Mouse (Mus musculus) heart, adult 11 months (tissue): ENCODE data around the gene Hspb9.

Experiments used
- DNase-seq: peaks from one replicate; pipeline ENCODE4 v3.0.0; 2022

The Hspb9 gene

GRCm38 (mm10) chr11:100709201-100709810, 4.3 kb upstream of the Hspb9 start:
- DNase-seq: peak; percentile 91

- peak; percentile 92 for DNase-seq
Observed at GRCm38 (mm10) chr11:100710528-100710927, 3.1 kb upstream of the Hspb9 start.

- DNase-seq: peak; percentile 91
Observed at GRCm38 (mm10) chr11:100710977-100711376, 2.7 kb upstream of the Hspb9 start.

GRCm38 (mm10) chr11:100711783-100712615, 1.7 kb upstream of the Hspb9 start, which contains the start of gene Kat2a:
Kat2a (minus strand) TSS chr11:100712465.
- DNase-seq: peak; percentile 99

- DNase-seq: peak; percentile 92
Observed at GRCm38 (mm10) chr11:100713174-100713573, 476 bp upstream of the Hspb9 start.

- DNase-seq: no peak
Observed at GRCm38 (mm10) chr11:100714534-100714915, 875 bp downstream of the Hspb9 start.

- DNase-seq: no peak
Observed at GRCm38 (mm10) chr11:100714948-100715347, 1.3 kb downstream of the Hspb9 start.

- DNase-seq: peak; percentile 87
Observed at GRCm38 (mm10) chr11:100716649-100717048, 3.0 kb downstream of the Hspb9 start.

- DNase-seq: peak; percentile 88
Observed at GRCm38 (mm10) chr11:100718462-100718861, 4.8 kb downstream of the Hspb9 start.

GRCm38 (mm10) chr11:100718866-100719265, 5.2 kb downstream of the Hspb9 start:
- DNase-seq: peak; percentile 94

GRCm38 (mm10) chr11:100719312-100719711, 5.7 kb downstream of the Hspb9 start:
- DNase-seq: peak; percentile 96

- peak; percentile 95 for DNase-seq
Observed at GRCm38 (mm10) chr11:100719893-100720292, 6.2 kb downstream of the Hspb9 start.

- peak; percentile 96 for DNase-seq
Observed at GRCm38 (mm10) chr11:100720345-100720744, 6.7 kb downstream of the Hspb9 start.

GRCm38 (mm10) chr11:100721254-100721653, 7.6 kb downstream of the Hspb9 start:
- peak; percentile 95 for DNase-seq

GRCm38 (mm10) chr11:100721776-100722492, 8.3 kb downstream of the Hspb9 start:
- DNase-seq: peak; percentile 91

GRCm38 (mm10) chr11:100722493-100723028, 8.9 kb downstream of the Hspb9 start:
- DNase-seq: peak; percentile 85

GRCm38 (mm10) chr11:100724919-100725512, 11.4 kb downstream of the Hspb9 start:
- peak; percentile 98 for DNase-seq

- DNase-seq: no peak
Observed at GRCm38 (mm10) chr11:100727201-100727600, 13.6 kb downstream of the Hspb9 start.

GRCm38 (mm10) chr11:100728601-100729000, 15.0 kb downstream of the Hspb9 start:
- DNase-seq: no peak

GRCm38 (mm10) chr11:100729976-100730375, 16.3 kb downstream of the Hspb9 start:
- DNase-seq: peak; percentile 86

- peak; percentile 95 for DNase-seq
Observed at GRCm38 (mm10) chr11:100730477-100731205, 17.0 kb downstream of the Hspb9 start.
